Mouse (Mus musculus) megakaryocyte progenitor cell, adult 5-6 weeks (primary cell): Measurements from ENCODE around the gene Tmem170. TPM values are rescaled to one million over a fixed set of nuclear protein-coding genes. Genes with fewer than 3 reads are reported as not detected.
"Not testable (repeated sequence)": the region's sequence is repeated elsewhere in the genome, so short reads cannot be mapped to it uniquely, and the experiment has no call there.

Experiments used
- ATAC-seq: replicated peaks from 2 replicates; pipeline ENCODE4 v1.8.0; 2016; ENCODE audit warnings: mild to moderate bottlenecking, moderate TSS enrichment, inconsistent platforms; ENCODE audit not compliant: poor library complexity
- total RNA-seq, 2 experiments: library from RNA; stranded (forward) in 1 of 2; stranded (reverse) in 1 of 2; fragments of 157-497, 149-512 nt in 1 of 2; fragments of 200-1000 nt in 1 of 2; gene quantifications; 2 replicates each; pipeline versions ENCODE4 v1.2.3 to v1.2.4; 2015 to 2017

The Tmem170 gene
- total RNA-seq, 2 experiments from 2014 or later, result 0.87 to 3.8 TPM

DNA sequence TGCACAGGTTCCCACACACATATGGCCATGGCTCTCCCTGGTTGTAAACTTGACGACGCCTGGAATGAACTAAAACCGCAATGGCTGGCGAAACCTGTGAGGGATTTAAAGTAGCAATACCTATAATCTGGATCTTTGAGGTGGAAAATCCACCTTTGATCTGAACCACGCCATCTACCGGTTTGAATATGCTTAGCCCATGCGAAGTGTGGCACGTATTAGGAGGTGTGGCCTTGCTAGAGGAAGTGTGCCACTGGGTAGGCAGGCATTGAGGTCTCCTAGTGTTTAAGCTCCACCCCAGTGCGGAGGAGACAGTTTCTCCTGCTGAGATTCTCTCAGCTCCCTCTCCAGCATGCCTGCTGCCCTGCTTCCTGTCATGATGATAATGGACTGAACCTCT, 1.2 kb upstream of the Tmem170 start:
- ATAC-seq, result peak; percentile 37; the same call in 1 of the 2 replicates

DNA sequence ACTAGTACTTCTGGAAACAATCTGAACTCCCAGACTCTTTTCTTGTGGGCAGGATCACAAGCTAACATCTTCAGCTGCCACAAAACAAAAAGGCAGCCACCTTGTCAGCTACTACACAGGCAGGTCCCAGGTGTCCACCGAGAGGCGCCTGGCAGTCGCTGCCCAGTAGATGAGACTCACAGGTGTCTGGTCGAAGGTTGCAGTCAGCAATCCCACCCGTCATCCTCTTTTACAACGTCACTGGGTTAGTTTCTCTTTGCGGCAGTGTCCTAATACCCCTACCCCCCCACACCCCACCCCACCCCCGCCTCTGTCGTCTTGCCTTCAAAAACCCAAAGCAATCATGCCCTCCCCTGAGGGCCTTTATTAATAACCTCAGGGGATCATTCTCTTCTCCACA, 792 bp downstream of the Tmem170 start:
- ATAC-seq, result peak; percentile 17

DNA sequence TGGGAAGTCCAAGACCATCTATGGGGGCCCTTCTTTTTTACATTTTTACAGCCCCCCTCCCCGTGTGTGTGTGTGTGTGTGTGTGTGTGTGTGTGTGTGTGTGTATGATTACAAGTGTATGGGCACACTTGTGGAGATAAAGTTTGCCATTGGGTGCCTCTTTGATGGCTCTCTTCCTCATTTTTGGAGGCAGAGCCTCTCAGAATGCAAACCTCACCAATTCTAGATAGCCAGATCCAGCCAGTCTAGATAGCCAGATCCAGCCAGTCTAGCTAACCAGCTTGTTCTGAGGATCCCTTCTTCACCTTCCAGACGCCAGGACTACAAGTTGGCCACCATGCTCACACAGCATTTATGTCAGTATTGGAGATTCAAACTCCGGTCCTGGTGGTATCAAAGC, 5.3 kb downstream of the Tmem170 start:
- ATAC-seq, result no peak

DNA sequence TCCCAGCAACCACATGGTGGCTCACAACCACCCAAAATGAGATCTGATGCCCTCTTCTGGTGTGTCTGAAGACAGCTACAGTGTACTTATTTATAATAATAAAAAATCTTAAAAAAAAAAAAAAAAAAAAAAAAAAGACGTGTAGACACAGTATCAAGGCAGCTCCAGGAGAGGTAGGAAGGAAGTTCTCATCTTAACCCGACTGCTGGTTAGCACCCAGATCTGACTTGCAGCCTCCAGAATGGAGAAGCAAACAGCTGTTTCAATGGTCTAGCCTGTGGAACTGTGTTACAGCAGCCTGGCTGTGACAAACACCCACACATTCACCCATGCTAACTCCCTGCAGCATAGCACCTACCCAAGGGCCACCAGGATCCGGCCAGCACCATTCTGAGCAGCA, 6.2 kb downstream of the Tmem170 start:
- no peak for ATAC-seq

DNA sequence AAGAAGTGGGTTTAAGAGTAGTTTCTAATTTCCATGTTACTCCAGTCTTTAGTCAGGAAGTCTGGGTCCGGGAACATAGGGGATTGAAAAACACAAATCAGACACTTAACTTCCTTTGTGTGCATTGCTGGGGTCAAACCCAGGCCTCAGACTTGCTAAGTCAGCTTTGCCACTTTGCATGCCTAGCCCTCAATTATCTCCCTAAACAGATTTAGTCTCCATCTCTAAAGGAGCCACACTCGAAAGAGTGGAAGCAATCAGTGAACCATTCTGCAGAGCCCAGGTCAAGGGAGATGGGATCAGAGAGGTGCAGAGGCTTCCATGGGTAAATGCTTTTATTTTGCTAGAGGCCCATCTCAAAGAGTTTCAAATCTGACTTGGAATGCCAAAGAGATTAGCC, 7.9 kb downstream of the Tmem170 start:
- ATAC-seq, result no peak

DNA sequence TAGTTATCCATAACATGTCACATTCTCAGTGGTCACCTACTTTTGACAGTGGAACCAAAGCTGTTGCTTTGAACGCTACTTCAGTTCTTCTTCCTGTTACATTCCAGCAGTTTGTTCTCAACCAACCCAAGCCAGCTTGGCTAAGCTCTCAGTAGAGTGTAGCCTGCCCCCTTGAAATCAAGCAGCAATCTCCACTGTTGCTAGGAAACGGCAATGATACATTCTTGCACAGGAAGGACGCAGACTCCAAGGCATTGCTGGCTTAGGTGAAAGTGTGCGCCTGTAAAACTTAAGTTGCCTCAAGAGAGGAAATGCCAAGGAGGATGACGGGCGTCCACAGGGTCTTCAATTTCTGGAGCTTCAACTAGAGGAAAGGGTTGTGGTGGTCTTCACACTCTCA, 10.7 kb downstream of the Tmem170 start:
- no peak for ATAC-seq

DNA sequence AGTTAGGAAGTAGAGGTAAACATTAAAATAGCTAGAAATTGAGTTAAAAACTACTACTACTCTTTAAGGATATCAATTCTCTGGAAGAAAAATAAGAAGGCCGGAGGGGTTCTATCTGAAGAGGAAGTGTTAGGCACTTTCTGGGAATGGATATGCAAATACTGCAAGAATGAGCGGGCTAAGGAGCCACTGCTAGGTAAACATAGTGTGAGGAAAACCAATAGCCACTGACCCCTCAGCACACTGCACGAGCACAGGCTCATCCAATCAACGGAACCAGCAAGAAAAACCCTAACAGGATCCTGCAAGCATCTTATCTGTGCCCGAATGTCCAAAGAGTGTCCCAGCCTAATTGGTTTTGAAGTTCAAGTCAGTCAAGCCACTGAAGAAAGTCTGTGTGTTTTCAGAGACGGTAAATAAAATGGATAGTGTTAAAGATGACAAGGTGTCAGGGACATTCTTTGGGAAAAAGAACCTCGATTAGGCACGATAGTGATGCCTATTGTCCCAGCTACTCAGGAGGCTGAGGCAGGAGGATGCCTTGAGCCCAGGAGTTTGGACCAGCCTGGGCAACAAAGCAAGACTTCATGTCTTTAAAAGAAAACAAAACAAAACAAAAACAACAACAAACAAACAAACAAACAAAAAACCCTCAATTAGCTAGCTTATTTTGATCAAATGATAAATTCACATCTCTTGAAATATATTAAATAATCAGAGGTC, 11.3 kb downstream of the Tmem170 start:
- no peak for ATAC-seq

DNA sequence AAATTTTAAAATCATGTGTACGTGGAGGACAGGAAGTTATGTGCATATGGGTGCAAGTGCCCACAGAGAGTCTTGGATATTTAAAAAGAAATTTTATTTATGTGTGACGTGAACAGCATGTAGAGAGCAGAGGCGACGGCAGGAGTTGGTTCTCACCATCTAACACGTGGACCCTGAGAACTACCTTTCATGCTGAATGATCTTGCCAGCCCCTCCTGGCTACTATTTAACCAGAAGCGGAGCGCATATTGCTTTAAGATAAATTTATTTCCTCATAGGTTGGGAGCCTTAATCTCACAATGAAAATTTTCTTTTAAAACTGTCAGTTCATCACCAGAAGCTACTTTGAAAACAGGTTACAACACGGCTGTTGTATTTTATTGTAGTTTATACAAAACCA, 11.9 kb downstream of the Tmem170 start:
- no peak for ATAC-seq

DNA sequence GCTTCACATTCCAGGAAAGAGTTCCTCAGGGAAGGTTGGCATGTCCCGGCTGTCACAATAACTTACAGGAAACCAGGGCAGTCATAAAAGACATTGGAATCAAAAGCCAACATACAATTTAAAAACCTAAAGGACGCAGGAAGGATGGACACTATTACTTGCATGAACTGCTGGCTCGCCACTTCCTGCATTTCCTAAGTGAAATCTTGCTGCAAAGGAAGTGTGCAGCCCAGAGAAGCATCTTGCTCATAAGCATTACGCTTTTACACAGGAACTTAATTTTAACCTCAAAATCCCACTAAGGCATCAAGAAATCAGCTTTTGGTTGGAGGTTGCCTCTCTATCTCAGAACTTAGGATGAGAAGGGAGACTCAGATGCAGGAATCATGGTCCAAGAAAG, 13.3 kb downstream of the Tmem170 start:
- peak; percentile 76 for ATAC-seq

DNA sequence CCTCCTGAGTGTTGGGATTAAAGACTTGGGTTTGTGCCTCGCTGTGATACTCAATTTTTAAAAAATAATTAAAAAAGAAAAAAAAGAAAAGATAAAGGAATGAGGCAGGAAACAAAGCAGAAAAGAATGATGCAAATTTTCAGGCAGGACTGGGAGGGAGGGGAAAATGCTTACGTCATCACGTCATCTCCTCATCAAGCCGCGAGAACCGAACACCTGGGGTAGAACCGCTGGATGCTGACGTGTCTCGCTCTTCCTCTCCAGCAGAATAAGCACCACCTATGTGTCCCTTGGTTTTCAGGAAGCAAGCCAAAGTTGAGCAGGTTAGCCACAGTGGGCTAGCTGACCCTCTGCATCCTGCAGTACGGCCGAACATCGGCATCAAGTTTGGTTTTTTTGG, 20.6 kb downstream of the Tmem170 start:
- ATAC-seq, result no peak

DNA sequence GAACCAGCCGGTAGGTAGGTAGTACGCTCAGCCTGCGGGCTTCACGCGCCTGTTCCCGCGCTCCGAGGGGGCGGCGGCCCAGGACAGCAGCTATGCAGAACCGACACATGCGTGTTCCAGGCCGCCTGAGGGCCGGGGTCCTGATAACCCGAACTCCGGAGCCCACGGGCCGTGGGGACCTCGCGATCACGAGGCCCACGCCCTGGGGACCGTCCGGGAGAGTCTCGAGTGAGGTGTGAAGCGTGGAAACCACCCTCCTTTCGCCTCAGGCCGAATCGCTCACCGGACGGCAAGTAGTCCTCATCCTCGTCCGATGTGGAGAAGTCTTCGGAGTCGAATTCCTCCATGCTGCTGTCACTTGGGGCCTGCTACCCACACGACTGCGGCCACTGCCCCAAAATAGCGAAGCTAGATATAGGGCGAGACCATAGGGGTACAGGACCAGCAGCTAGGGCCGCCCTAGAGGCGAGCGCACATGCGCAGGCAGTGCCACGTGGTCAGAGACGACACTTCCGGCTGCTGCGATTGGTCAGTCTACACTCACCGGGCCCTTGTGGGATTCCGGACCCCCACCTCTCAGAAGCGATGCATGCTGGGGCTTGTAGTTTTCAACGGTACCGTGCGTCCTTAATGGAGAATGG, 22.6 kb downstream of the Tmem170 start, which contains the start of gene Cfdp1:
Cfdp1 (minus strand) TSS at position 431 of the 641 bp plus-strand sequence.
- peak; percentile 97 for ATAC-seq

DNA sequence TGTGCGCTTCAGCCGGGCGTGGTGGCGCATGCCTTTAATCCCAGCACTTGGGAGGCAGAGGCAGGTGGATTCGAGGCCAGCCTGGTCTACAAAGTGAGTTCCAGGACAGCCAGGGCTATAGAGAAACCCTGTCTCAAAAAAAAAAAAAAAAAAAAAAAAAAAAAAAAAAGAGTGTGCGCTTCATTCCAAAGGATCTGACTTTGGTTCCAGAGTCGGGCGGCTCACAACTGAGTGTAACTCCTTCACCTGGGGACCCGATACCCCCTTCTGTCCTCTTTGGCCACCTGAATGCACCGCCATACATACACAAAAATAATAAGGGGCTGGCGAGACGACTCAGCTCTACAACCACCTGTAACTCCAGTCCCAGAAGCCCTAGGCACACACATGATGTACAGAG, 23.3 kb downstream of the Tmem170 start:
- ATAC-seq, result not testable (repeated sequence)

DNA sequence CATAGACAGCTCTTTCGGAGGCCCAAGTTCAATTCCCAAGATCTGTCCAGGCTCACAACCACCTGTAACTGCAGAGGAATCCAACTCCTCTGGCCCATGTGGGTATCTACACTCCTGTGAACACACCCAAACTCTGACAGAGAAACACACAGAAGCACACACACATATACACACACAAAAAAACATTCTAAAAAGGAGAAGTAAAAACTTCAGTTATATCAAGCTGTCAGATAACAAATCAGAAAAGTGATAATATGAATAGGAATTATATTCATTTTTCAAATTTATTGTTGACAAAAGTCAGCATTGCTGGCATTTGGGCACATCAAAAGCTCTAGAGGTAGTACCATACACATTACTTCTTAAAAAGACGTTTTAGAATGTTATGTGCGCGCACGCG, 29.8 kb downstream of the Tmem170 start:
- no peak for ATAC-seq

DNA sequence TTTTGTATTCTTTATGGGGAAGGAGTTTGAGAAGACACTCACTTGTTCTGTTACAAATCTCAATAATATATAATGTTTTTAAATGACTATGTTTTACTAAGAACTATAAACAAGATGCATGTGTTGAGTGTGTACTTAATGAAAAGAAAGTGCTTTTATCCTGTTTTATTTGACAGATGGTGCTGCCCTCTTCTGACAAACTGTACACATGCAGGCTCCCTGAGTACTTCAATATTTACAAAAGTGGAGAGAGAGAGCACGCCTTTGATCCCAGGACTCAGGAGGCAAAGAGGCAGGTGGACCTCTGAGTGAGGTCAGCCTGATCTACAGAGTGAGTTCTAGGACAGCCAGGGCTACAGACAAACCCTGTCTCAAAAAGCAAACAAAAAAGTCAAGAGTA, 41.0 kb downstream of the Tmem170 start:
- ATAC-seq, result peak; percentile 70; the same call in 1 of the 2 replicates

DNA sequence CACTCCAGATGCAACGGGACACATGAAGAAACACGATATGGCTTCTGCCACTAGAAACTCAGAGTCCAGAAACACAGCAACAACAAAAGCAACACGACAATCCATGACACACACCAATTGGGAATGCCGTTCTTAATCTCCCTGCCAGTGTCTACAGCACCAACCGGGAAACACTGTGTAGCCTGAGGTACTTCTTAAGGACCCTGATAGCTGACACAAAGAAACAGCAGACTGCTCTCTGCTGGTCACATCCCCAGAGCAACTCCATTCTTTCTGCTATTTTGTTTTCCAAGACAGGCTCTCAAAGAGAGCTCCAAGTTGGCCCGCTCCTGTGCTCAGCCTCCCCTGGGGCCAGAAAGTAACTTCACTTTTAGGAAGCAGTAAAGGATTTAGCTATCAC, 42.5 kb downstream of the Tmem170 start:
- ATAC-seq, result no peak

DNA sequence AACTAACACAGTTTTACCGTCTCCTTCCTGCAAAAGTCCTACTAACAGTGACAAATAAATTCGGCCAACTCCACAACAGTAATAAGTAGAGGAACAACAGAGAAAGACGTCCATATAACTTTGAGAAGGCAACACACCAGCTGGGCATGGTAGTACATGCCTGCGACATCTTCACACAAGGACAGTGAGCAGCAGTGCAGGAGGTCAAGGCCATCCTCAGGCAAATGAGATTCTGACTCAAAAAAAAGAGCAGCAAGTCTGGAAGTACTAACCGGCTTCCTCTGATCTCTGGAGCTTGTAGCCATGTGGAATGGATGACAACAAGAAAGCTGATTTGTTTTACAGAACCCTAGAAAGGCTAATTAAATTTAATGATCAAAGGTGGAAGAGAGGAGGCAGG, 43.6 kb downstream of the Tmem170 start:
- ATAC-seq, result no peak

DNA sequence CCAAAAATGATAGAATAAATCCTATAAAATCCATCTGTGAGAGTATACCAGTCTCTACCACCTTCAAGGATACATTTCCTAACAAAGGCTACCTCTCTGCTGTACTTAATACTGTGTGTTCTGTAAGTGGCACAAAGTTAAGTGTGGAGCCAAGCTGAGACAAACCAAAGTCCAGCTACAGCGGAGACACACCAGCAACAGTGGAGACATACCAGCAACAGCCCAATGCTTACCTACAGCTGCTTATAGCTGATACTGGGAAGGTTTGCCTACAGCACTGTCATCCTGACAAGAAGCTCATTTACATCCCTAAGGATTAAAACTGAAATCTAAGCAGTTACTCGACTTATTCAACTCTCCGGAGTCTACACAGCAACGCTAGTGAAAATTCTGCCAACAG, 44.6 kb downstream of the Tmem170 start:
- ATAC-seq, result no peak

DNA sequence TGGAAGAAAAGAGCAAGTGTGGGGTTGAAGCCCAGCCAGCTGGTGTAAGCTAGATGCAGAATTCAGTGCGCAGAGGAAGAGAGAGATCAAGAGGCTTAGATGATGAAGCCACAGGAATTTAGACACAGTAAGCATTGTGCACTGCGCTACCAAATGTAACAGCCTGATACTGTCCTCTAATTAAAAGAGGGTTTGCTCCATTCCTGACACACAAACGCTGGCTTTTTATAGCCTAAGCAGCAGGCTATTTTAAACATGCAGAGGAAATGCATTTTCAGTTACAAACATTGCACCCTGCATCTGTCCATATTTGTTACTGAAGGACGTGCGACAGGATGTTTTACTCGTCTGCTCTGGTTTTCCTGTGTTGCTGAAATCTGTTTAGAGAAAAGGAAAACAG, 48.0 kb downstream of the Tmem170 start:
- ATAC-seq, result no peak

DNA sequence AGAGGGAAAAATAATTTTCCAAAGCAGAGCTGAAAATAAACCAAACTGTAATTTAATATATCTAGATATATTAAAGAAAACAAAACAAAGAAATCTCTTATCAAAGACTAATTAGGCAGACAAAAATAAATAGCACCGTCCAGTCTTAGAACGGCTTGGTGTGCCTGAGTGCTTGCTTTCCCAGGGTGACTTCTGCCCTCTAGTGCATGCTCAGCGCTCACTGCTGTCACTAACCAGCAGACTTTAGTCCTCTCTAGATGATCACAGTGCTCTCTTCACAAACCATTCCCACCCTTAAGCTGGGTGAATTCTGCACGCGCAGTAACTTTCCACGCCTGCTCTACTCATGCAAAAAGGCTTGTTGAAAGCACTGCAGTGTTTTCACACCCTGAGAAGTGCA, 51.3 kb downstream of the Tmem170 start:
- 0 out of 2 replicates have a peak, but pooled peaks have one; percentile 35 for ATAC-seq

DNA sequence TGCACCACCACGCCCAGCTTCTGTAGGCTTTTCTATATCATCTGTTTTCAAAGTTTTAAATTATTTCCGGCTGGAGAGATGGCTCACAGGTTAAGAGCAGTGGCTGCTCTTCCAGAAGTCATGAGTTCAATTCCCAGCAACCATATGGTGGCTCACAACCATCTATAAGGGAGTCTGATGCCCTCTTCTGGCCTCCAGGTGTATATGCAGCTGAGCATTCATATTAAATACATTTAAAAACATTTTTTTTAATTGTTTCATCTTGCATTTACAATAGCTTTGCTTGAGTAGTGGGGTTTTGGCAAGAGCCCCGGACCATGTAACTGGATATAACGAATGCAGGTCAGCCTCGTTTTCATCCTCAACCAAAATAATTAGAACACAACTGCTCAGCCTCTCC, 52.2 kb downstream of the Tmem170 start:
- ATAC-seq, result no peak

DNA sequence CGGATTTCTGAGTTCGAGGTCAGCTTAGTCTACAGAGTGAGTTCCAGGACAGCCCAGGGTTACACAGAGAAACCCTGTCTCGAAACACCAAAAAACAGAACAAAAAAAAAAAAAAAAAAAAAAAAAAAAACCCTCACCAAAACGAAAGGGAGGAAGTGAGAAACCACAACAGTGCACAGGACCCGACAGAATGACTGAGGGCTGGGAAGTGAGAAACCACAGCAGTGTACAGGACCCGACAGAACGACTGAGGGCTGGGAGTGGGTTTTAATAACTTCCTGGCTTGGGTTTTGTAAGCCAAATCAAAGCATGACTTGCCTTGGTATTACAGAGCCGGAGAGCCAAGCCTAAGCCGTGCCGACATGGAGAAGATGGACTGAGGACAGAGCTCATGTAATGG, 55.4 kb downstream of the Tmem170 start:
- ATAC-seq, result peak; percentile 96

DNA sequence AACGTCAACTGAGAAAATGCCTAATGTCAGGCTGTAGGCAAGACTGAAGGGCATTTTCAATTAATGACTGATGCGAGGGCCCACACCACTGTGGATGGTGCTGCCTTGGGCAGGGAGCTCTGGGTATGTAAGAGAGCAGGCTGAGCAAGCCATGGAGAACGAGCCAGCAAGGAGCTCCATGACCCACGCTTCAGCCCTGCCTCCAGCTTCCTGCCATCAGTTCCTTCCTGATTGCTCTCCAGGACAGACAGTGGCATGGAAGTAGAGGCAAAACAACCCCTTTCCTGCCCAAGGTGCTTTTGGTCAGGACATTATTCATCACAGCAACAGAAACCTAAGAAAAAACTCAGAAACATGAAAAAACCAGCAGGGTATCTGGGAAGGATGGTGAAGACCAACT, 55.9 kb downstream of the Tmem170 start:
- no peak for ATAC-seq

DNA sequence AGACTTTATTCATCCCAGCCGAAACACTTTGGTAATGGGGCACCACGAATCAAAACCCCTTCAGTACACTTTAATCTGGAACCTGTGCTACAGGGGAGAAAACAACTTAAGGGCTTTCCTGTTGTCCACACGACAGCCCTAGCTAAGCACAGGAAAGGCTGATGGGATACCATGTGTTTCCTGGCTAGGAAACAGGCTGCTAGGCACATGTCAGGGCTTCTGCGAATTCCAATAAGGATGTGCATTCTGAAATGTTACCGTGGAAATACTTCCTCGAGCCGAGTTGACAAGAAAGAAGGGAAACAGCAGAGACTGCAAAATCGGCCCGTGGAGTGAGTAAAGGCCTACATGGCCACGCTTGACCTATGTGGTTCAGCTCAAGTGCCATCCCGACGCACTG, 56.5 kb downstream of the Tmem170 start:
- no peak for ATAC-seq
